Mouse (Mus musculus) left cerebral cortex, adult 9 months (tissue): ENCODE results near the gene Insr.
A peak's percentile ranks its signal among the peaks of the same experiment; 100 is the strongest.
"Not testable (repeated sequence)": the region's sequence is repeated elsewhere in the genome, so short reads cannot be mapped to it uniquely, and the experiment has no call there.

Experiments used
- DNase-seq, 2 experiments: peaks; one replicate each; pipeline ENCODE4 v3.0.0; 2022; ENCODE audit warnings: low spot score in 2 of 2

Insr gene

GRCm38 (mm10) chr8:3278934-3279720, at the start of gene Insr:
Gene Insr, minus strand, starts transcription at chr8:3279617.
- peak; percentile 54 to 91 for DNase-seq

GRCm38 (mm10) chr8:3327538-3328245, 48.3 kb upstream of the Insr start:
- DNase-seq = no peak

- no peak for DNase-seq
Measured at GRCm38 (mm10) chr8:3327056-3327455, 47.6 kb upstream of the Insr start.

GRCm38 (mm10) chr8:3324253-3324652, 44.8 kb upstream of the Insr start:
- DNase-seq = no peak

- not testable (repeated sequence) for DNase-seq
Measured at GRCm38 (mm10) chr8:3319267-3319666, 39.9 kb upstream of the Insr start.

- no peak for DNase-seq
Measured at GRCm38 (mm10) chr8:3316585-3316984, 37.2 kb upstream of the Insr start.

GRCm38 (mm10) chr8:3314345-3314744, 34.9 kb upstream of the Insr start:
- no peak for DNase-seq

- DNase-seq = no peak
Measured at GRCm38 (mm10) chr8:3313843-3314242, 34.4 kb upstream of the Insr start.

GRCm38 (mm10) chr8:3313417-3313816, 34.0 kb upstream of the Insr start:
- not testable (repeated sequence) for DNase-seq

- no peak for DNase-seq
Measured at GRCm38 (mm10) chr8:3311482-3311881, 32.1 kb upstream of the Insr start.

- peak in 1 of 2 experiments; percentile 13 for DNase-seq
Measured at GRCm38 (mm10) chr8:3309636-3310035, 30.2 kb upstream of the Insr start.

GRCm38 (mm10) chr8:3308205-3308800, 28.9 kb upstream of the Insr start:
- DNase-seq = peak in 1 of 2 experiments; percentile 11

GRCm38 (mm10) chr8:3302131-3302530, 22.7 kb upstream of the Insr start:
- no peak for DNase-seq

- DNase-seq = no peak
Measured at GRCm38 (mm10) chr8:3299322-3299721, 19.9 kb upstream of the Insr start.

GRCm38 (mm10) chr8:3285824-3286223, 6.4 kb upstream of the Insr start:
- DNase-seq = no peak

GRCm38 (mm10) chr8:3284656-3285055, 5.2 kb upstream of the Insr start:
- no peak for DNase-seq

- no peak for DNase-seq
Measured at GRCm38 (mm10) chr8:3281296-3281695, 1.9 kb upstream of the Insr start.

- peak in 1 of 2 experiments; percentile 32 for DNase-seq
Measured at GRCm38 (mm10) chr8:3280266-3280910, 971 bp upstream of the Insr start.

GRCm38 (mm10) chr8:3279721-3280077, 282 bp upstream of the Insr start:
- DNase-seq = no peak

GRCm38 (mm10) chr8:3278181-3278820, 1.1 kb downstream of the Insr start:
- DNase-seq = no peak

- no peak for DNase-seq
Measured at GRCm38 (mm10) chr8:3277266-3277665, 2.2 kb downstream of the Insr start.

GRCm38 (mm10) chr8:3276009-3276408, 3.4 kb downstream of the Insr start:
- DNase-seq = no peak
